Mouse (Mus musculus): ENCODE measurements around the gene Abraxas1. TPM values are rescaled to one million over a fixed set of nuclear protein-coding genes. Genes with fewer than 3 reads are reported as not detected.

Abraxas1 gene
- polyA plus RNA-seq, 1 experiment from 2014 or later, result 17.2 TPM

- Histone ChIP-seq H3K27me3 (replicated peaks; ENCODE audit: control insufficient read depth, insufficient read depth, low read length) (no peaks in the 10 kb centered on the region), H3K4me1 (ENCODE audit: control insufficient read depth, insufficient read depth, low read length) (no peaks in the 10 kb centered on the region), H3K36me3 (ENCODE audit: control insufficient read depth, insufficient read depth, low read length) (no peaks in the 10 kb centered on the region), H3K9ac (ENCODE audit: low read depth, low read length) (no peak overlapping the region), H3K9me3 (ENCODE audit: control insufficient read depth, low read length) (no peaks in the 10 kb centered on the region), H3K27ac (replicated peaks; ENCODE audit: low read depth, low read length) (no peak overlapping the region), H3K4me2 (ENCODE audit: low read depth, low read length) (no peak overlapping the region), H3K4me3 (ENCODE audit: low read depth, low read length) (no peak overlapping the region)
- DNase-seq (ENCODE audit: low spot score), result no peak
- ATAC-seq (ENCODE audit: low read depth), result no peak
- WGBS, result 81% methylated on average over 3 of the region's 3 CpGs
Measured at GRCm38 (mm10) chr5:100856552-100856951, 35.8 kb upstream of the Abraxas1 start.

- no peak overlapping the region for H3K4me2 ChIP-seq (ENCODE audit: low read depth, low read length)
- H3K4me1 ChIP-seq (ENCODE audit: control insufficient read depth, insufficient read depth, low read length), result no peaks in the 10 kb centered on the region
- no peak overlapping the region for H3K4me3 ChIP-seq (ENCODE audit: low read depth, low read length)
- H3K9me3 ChIP-seq (ENCODE audit: control insufficient read depth, low read length), result no peaks in the 10 kb centered on the region
- DNase-seq (ENCODE audit: low spot score) (no peak), ATAC-seq (ENCODE audit: low read depth) (no peak)
- H3K27ac ChIP-seq (replicated peaks; ENCODE audit: low read depth, low read length), result no peak overlapping the region
- H3K36me3 ChIP-seq (ENCODE audit: control insufficient read depth, insufficient read depth, low read length), result no peaks in the 10 kb centered on the region
- H3K27me3 ChIP-seq (replicated peaks; ENCODE audit: control insufficient read depth, insufficient read depth, low read length), result no peaks in the 10 kb centered on the region
- no peak overlapping the region for H3K9ac ChIP-seq (ENCODE audit: low read depth, low read length)
- 90% methylated on average over 4 of the region's 4 CpGs for WGBS
Measured at GRCm38 (mm10) chr5:100853963-100854362, 33.2 kb upstream of the Abraxas1 start.

GRCm38 (mm10) chr5:100847143-100847542 is 26.4 kb upstream of the Abraxas1 start:
- peaks cover 4% of the 10 kb centered on the region; the same call in 1 of the 2 replicates for H3K4me1 ChIP-seq (ENCODE audit: control insufficient read depth, insufficient read depth, low read length)
- H3K27me3 ChIP-seq (replicated peaks; ENCODE audit: control insufficient read depth, insufficient read depth, low read length), result peaks cover 47% of the 10 kb centered on the region
- 5% methylated on average over 2 of the region's 2 CpGs for WGBS
- no peak overlapping the region for H3K9ac ChIP-seq (ENCODE audit: low read depth, low read length)
- H3K36me3 ChIP-seq (ENCODE audit: control insufficient read depth, insufficient read depth, low read length), result no peaks in the 10 kb centered on the region
- H3K9me3 ChIP-seq (ENCODE audit: control insufficient read depth, low read length), result peaks cover 4% of the 10 kb centered on the region; the same call in 1 of the 2 replicates
- no peak overlapping the region for H3K27ac ChIP-seq (replicated peaks; ENCODE audit: low read depth, low read length)
- DNase-seq (ENCODE audit: low spot score), result no peak
- peak overlapping the region; percentile 95 for H3K4me2 ChIP-seq (ENCODE audit: low read depth, low read length)
- H3K4me3 ChIP-seq (ENCODE audit: low read depth, low read length), result peak overlapping the region; percentile 59
- no peak for ATAC-seq (ENCODE audit: low read depth)

GRCm38 (mm10) chr5:100846599-100846920 is 25.8 kb upstream of the Abraxas1 start:
- peak; percentile 44; the same call in 1 of the 2 replicates for ATAC-seq (ENCODE audit: low read depth)
- H3K4me2 ChIP-seq (ENCODE audit: low read depth, low read length), result peak overlapping the region; percentile 95
- no peak overlapping the region for H3K27ac ChIP-seq (replicated peaks; ENCODE audit: low read depth, low read length)
- no peaks in the 10 kb centered on the region for H3K36me3 ChIP-seq (ENCODE audit: control insufficient read depth, insufficient read depth, low read length)
- DNase-seq (ENCODE audit: low spot score), result peak; percentile 26
- peak overlapping the region; percentile 68 for H3K9ac ChIP-seq (ENCODE audit: low read depth, low read length)
- H3K4me1 ChIP-seq (ENCODE audit: control insufficient read depth, insufficient read depth, low read length), result peaks cover 4% of the 10 kb centered on the region; the same call in 1 of the 2 replicates
- peaks cover 9% of the 10 kb centered on the region; the same call in 1 of the 2 replicates for H3K9me3 ChIP-seq (ENCODE audit: control insufficient read depth, low read length)
- H3K4me3 ChIP-seq (ENCODE audit: low read depth, low read length), result peak overlapping the region; percentile 59
- peaks cover 47% of the 10 kb centered on the region for H3K27me3 ChIP-seq (replicated peaks; ENCODE audit: control insufficient read depth, insufficient read depth, low read length)
- WGBS, result 1% methylated on average over 22 of the region's 22 CpGs

- peak; percentile 62 for ATAC-seq (ENCODE audit: low read depth)
- DNase-seq (ENCODE audit: low spot score), result peak; percentile 55
- peaks cover 4% of the 10 kb centered on the region; the same call in 1 of the 2 replicates for H3K4me1 ChIP-seq (ENCODE audit: control insufficient read depth, insufficient read depth, low read length)
- peaks cover 11% of the 10 kb centered on the region; the same call in 1 of the 2 replicates for H3K9me3 ChIP-seq (ENCODE audit: control insufficient read depth, low read length)
- H3K27ac ChIP-seq (replicated peaks; ENCODE audit: low read depth, low read length), result no peak overlapping the region
- peak overlapping the region; percentile 95 for H3K4me2 ChIP-seq (ENCODE audit: low read depth, low read length)
- H3K36me3 ChIP-seq (ENCODE audit: control insufficient read depth, insufficient read depth, low read length), result no peaks in the 10 kb centered on the region
- H3K4me3 ChIP-seq (ENCODE audit: low read depth, low read length), result peak overlapping the region; percentile 59
- H3K27me3 ChIP-seq (replicated peaks; ENCODE audit: control insufficient read depth, insufficient read depth, low read length), result peaks cover 47% of the 10 kb centered on the region
- H3K9ac ChIP-seq (ENCODE audit: low read depth, low read length), result peak overlapping the region; percentile 68
- WGBS, result under 1% methylated on average over 35 of the region's 52 CpGs
Measured at GRCm38 (mm10) chr5:100845848-100846598, 25.3 kb upstream of the Abraxas1 start.

GRCm38 (mm10) chr5:100845485-100845847 is 24.7 kb upstream of the Abraxas1 start, which contains the start of gene Gpat3:
Gene Gpat3, plus strand, starts transcription at chr5:100845713.
- ATAC-seq (ENCODE audit: low read depth), result 0 out of 2 replicates have a peak, but pooled peaks have one; percentile 32
- 0% methylated on average over 16 of the region's 16 CpGs for WGBS
- peak within 1 kb of the TSS; percentile 95 for H3K4me2 ChIP-seq (ENCODE audit: low read depth, low read length)
- H3K9me3 ChIP-seq (ENCODE audit: control insufficient read depth, low read length), result peaks cover 11% of the 10 kb centered on the region; the same call in 1 of the 2 replicates
- DNase-seq (ENCODE audit: low spot score), result no peak
- H3K27ac ChIP-seq (replicated peaks; ENCODE audit: low read depth, low read length), result no peak within 1 kb of the TSS
- peak within 1 kb of the TSS; percentile 59 for H3K4me3 ChIP-seq (ENCODE audit: low read depth, low read length)
- H3K36me3 ChIP-seq (ENCODE audit: control insufficient read depth, insufficient read depth, low read length), result no peaks in the 10 kb centered on the region
- peaks cover 4% of the 10 kb centered on the region; the same call in 1 of the 2 replicates for H3K4me1 ChIP-seq (ENCODE audit: control insufficient read depth, insufficient read depth, low read length)
- peak within 1 kb of the TSS; percentile 68 for H3K9ac ChIP-seq (ENCODE audit: low read depth, low read length)
- peaks cover 47% of the 10 kb centered on the region for H3K27me3 ChIP-seq (replicated peaks; ENCODE audit: control insufficient read depth, insufficient read depth, low read length)

- WGBS, result 42% methylated on average over 3 of the region's 3 CpGs
- DNase-seq (ENCODE audit: low spot score) (no peak), ATAC-seq (ENCODE audit: low read depth) (no peak)
- Histone ChIP-seq H3K9ac (ENCODE audit: low read depth, low read length) (no peak overlapping the region), H3K4me3 (ENCODE audit: low read depth, low read length) (no peak overlapping the region), H3K9me3 (ENCODE audit: control insufficient read depth, low read length) (peaks cover 11% of the 10 kb centered on the region; the same call in 1 of the 2 replicates), H3K4me2 (ENCODE audit: low read depth, low read length) (peak overlapping the region; percentile 95; the same call in 1 of the 2 replicates), H3K27me3 (replicated peaks; ENCODE audit: control insufficient read depth, insufficient read depth, low read length) (peaks cover 47% of the 10 kb centered on the region), H3K36me3 (ENCODE audit: control insufficient read depth, insufficient read depth, low read length) (no peaks in the 10 kb centered on the region), H3K27ac (replicated peaks; ENCODE audit: low read depth, low read length) (no peak overlapping the region), H3K4me1 (ENCODE audit: control insufficient read depth, insufficient read depth, low read length) (peaks cover 4% of the 10 kb centered on the region; the same call in 1 of the 2 replicates)
Measured at GRCm38 (mm10) chr5:100844485-100844884, 23.7 kb upstream of the Abraxas1 start.

- Histone ChIP-seq H3K27me3 (replicated peaks; ENCODE audit: control insufficient read depth, insufficient read depth, low read length) (no peaks in the 10 kb centered on the region), H3K4me3 (ENCODE audit: low read depth, low read length) (no peak overlapping the region), H3K27ac (replicated peaks; ENCODE audit: low read depth, low read length) (no peak overlapping the region), H3K4me2 (ENCODE audit: low read depth, low read length) (no peak overlapping the region), H3K9ac (ENCODE audit: low read depth, low read length) (no peak overlapping the region), H3K9me3 (ENCODE audit: control insufficient read depth, low read length) (peaks cover 11% of the 10 kb centered on the region; the same call in 1 of the 2 replicates), H3K4me1 (ENCODE audit: control insufficient read depth, insufficient read depth, low read length) (no peaks in the 10 kb centered on the region), H3K36me3 (ENCODE audit: control insufficient read depth, insufficient read depth, low read length) (no peaks in the 10 kb centered on the region)
- 0 out of 2 replicates have a peak, but pooled peaks have one; percentile 18 for ATAC-seq (ENCODE audit: low read depth)
- WGBS, result 79% methylated on average over 7 of the region's 7 CpGs
- DNase-seq (ENCODE audit: low spot score), result peak; percentile 56
Measured at GRCm38 (mm10) chr5:100837907-100838306, 17.1 kb upstream of the Abraxas1 start.

Measured in embryonic facial prominence, embryonic 14.5 days (tissue).